Mouse (Mus musculus) liver, adult (tissue): ENCODE results near the gene Tnip2.

Experiments used
- GATA4 ChIP-seq: IDR thresholded peaks from 2 replicates; pipeline ENCODE4 v1.6.1; 2014; ENCODE audit warnings: mild to moderate bottlenecking, low read length; ENCODE audit not compliant: insufficient replicate concordance

Gene Tnip2

DNA sequence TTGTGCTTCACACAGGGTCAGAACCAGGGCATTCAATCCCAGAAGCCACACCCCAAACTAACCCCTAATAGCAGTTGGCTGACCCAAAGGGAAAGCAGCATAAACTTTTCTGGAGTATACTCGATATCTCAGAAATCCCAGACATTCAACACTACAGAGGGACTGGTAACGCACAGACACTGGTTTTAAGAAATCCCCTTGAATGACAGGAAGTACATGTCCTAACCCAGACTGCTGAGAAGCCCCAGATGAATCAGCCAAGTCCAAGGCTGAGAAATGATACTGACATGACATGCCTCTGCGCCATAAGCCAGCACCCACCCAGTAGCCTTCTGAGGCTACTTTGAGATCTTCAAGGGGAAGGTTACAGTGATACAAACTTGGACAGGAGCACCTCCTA, 12.2 kb downstream of the Tnip2 start:
- no peak for TF ChIP-seq GATA4

DNA sequence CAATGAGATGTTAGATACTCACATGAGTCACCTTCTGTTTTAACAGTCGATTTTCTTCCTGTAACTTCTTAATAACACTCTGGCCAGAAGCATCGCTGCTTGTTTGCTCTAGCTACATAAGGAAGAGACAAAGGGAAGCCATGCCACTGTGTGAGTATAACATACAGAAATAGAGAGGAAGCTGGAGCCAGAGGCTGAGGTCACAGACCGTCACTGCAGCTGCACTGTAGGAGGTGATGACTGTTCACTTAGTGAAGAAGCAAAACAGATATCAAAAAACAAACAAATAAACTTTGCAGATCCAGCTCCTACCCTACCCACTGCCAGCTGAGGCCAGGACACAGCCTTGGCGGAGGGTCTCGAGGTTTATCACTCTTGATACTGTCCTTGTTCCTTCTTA, 12.9 kb downstream of the Tnip2 start:
- TF ChIP-seq GATA4, result no peak

DNA sequence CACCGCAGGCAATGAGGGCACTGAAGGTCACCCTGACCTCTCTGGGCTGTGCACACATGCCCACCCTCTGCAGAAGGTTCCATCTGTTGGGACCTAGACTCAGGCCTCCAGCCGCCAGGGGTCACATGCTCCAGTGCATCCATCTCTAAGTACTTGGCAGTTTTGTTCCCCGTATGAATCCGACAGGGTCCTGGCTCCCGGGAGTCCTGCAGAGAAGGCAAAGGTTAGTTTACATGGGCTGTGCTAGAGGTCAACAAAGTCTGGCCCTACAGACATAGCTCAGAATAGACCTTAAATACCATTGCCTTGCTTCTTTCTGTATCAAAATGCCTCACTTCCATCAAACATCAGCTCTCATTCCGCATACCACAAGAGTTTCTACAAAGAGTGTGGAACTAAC, 17.0 kb downstream of the Tnip2 start:
- TF ChIP-seq GATA4, result no peak

DNA sequence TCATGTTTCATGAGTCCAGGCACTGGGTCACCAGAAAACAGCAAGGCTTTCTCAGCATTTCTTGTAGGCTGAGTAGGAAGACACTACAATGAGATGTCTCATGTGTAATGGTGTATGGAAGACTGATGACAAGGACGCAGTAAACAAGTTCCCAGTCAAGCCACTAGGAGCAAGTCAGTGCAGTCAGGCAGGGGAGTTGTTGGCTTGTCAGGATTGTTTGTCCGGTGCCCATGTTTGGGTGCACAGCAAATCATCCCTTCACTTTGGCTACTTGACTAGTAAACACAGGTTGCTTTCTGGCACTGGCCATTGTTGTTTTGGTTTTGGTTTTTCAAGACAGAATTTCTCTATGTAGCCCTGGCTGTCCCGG, 24.4 kb downstream of the Tnip2 start:
- TF ChIP-seq GATA4, result no peak

DNA sequence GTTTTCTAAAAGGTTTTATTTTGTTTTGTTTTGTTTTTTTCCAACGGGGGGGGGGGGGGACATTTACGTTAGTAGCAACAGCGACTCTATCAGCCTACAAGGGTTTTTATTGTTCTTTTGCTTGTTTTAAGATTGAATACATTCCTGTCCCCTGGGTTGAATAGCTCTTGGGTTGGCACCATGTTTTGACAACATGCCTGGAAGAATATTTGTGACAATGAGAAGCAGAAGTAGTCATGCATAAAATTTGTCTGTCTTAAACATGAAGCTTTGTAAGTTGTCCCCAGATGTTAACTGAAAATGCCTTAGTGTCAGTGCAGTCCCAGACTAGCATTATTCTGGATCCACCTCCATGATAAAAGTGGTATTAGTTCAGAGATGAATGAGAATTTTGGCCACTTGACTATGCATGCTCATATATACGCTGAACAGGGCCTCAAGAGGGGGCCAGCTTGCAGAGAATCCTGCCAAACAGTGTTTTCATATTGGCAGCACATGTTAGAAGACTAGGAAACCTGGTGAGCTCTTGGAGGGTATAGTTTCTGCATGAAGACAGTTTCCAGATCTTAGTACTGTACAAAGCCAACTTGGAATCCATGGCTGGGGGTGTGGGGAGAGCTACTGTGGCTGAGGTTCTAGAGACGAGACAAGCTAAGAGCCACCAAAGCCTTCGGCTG, 24.9 kb downstream of the Tnip2 start:
- no peak for TF ChIP-seq GATA4

DNA sequence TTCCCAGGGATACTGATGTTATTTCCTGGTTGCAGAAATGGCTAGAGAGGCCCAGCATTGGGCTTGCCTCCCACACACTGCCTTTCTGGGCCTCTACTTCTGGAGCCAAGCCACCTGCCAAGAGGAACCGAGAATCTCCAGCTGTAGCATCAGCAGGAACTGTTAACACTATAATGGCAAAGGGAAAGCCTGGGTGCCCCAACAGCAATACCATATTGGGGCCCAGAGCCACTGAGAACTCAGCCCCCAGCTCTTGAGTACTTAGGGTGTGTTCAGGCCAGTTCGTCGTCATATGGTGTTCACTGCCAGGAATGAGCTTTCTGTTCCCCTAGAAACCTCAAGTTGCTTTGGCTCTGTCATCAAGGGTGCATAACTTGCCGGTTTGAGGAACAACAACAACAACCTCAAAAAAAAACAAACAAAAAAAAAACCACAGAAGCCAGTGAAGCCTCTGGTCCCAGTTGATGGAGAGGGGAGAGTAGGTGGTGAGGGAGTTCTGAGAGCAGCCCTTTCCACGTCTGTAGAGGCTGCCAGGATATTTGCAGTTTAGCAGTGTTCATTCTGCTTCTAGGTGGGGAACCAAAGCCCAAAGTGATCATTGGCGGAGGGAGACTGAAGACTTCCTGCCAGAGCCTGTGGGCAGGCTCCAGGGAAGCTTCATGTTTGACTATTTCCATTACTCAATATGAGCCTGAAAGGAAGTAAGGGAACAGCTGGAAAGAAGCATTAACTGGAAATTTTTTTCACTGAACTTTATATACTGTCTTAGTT, 26.3 kb downstream of the Tnip2 start:
- no peak for TF ChIP-seq GATA4

DNA sequence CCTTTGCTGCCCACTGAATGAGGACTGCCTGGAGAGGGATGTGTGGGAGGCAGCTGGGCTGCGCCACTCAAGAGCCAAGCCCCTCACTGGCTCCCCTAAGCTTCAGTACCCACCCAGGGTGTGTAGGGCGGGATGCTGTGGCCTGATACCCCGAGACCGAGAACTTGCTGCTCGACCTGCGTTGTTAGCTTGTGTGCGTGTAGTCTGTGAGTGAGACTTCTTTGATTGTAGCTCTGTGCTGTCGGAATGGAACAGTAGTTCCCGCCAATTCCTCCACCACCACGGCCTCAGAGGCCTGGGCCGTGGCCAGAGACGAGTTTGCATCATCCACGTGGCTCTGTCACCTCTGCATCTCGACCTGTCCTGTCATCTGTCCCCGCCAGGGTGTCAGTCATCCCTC, 28.1 kb downstream of the Tnip2 start:
- no peak for TF ChIP-seq GATA4

DNA sequence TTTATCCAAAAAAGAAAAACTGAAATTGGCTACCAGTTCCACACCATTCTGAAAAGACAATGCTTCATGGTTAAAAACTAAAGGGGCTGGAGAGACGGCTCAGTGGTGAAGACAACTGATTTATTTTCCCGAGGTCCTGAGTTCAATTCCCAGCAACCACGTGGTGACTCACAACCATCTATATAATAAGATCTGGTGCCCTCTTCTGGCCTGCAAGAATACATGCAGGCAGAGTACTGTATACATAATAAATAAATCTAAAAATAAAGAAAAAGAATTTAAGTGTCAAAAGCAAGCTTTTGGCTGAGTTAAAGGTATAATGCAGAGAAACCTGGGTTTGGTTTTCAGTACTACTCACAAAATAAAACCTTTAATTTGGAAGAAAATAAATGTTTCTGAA, 32.9 kb downstream of the Tnip2 start:
- TF ChIP-seq GATA4, result no peak

DNA sequence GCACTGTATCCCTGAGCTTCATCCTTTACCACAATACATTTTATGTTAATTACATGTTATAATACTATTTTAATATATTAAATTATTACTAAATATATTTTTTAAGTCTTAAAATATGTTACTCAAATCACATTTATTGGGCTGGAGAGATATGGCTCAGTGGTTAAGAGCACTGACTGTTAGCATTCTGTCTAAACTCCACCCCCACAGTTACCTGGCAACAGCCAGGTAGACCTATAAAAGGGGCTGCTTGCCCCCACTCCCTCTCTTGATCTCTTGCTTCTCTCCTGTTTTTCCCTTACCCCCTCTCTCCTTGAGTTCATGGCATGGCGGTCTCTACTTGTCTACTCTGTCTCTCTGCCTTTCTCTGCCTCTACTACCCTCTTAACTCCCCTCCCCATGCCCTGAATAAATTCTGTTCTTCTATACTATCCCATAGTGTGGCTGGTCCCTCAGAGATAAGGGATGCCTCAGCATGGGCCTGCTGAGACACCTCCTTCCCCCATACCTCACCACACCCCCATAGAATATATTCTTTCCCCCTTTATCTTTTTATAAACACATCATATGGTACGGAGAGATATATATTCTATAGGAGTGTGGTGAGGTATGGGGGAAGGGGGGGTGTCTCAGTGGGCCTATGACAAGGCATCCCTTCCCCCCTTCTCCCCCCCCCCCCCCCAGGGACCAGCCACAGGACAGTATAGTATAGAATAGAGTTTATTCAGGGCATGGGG, 45.6 kb downstream of the Tnip2 start:
- no peak for TF ChIP-seq GATA4

DNA sequence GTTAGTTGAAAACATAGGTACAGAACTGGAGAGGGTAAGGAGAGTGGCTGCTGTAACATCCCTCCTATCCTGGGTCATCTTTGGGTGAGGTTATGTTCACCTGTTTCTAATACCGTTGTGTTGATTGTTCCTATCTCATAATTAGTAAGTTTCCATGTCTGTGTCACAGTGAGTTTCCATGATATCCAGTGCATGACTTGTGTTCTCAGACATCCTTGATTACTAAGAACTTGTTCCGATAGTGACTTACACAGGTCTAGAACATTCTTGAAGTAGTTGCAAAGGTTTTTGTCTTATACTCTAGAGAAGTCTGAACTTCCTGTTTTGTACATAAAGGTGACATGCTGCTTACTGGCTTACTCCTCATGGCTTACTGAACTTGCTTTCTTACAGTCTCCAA, 47.1 kb downstream of the Tnip2 start:
- TF ChIP-seq GATA4, result no peak

DNA sequence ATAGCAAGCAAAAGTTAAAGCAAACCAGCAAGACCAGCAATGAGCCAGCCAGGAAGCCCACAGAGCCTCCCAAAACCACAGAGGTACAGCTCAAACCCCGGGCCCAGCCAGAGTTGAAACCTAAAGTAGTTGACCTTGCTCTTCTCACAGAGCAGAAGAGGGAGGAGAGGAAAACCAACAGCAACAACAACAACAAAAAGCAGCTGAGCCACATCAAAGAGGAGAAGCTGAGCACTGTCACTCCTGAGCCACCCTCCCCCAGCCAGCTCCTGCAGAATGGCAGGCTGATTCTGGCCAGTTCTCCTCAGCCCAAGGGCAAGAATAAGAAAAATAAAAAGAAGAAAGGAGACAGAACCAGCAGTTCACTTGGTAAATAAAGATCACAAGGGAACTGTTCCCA, 47.7 kb downstream of the Tnip2 start:
- no peak for TF ChIP-seq GATA4

DNA sequence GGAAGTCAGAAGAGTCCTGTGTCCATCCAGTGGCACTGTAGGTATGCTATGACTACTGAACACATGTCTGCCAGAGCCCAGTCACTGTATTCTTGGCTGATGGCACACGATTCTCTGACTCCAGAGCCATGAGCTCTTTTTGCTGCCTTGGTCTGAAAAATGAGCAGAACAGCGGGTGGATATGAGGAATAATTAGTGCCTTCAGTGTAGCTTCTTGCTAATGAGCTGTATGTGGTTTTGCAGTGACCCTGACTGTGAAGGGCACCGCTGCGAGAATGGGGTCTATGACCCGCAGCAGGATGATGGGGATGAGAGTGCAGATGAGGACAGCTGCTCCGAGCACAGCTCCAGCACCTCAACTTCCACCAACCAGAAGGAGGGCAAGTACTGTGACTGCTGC, 52.0 kb downstream of the Tnip2 start:
- TF ChIP-seq GATA4, result no peak

DNA sequence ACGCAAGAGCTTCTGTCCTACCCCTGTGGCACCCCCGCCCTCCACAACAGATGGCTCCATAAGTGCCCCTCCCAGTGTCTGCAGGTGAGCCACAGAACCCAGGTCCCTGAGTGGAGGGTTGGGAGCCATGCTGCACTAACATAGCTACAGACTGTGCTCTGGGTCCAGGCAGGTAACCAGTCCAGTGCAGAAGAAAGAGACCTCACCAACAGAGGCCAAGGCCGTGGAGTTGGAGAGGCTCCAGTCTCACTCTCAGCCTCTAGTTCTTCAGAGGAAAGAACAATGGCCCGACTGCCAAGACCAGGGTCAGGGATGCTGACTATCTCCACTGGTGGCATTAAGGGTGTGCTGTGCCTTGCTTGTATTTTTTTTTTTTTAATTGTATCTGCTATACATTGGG, 52.5 kb downstream of the Tnip2 start:
- TF ChIP-seq GATA4, result no peak

DNA sequence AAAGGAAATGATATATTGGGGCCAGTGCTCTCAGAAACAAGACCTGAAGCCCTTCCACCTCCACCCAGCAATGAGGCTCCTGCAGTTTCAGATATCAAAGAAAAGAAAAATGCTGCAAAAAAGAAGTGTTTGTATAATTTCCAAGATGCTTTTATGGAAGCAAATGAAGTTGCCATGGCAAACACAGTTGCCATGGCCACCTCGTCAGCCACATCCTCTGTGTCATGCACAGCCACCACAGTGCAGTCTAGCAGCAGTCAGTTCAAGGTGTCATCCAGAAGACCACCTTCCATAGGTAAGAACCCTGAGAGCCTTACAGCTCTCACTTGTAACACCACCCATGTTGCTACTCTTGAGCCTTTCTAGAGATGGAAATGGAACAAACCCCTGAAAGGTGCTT, 54.8 kb downstream of the Tnip2 start:
- no peak for TF ChIP-seq GATA4

DNA sequence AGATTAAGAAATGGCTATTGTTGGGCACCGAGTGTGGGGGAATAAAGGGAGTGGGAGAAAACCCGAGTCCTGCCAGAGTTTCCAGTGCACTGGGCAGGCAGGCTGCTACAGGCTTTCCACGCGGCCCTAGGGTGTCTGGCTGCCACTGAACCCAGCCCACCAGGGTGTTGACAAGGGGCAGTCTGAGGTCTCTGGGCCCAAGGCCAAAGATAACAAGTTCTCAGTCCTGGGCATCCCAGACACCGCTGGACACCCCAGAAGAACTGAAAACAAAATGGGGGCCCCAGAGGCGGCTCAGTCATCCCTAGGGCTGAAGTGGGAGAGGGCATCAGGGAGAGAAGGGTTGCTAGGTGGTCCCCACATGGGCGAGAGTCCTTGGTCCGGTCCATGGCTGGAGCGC, 67.6 kb downstream of the Tnip2 start:
- TF ChIP-seq GATA4, result no peak
